Mouse (Mus musculus): ENCODE data around the gene Cbx8. TPM values are rescaled to one million over a fixed set of nuclear protein-coding genes. Genes with fewer than 3 reads are reported as not detected.
A peak's percentile ranks its signal among the peaks of the same experiment; 100 is the strongest.

Gene Cbx8
- polyA plus RNA-seq, 1 experiment from 2014 or later, result 6.8 TPM

- H3K27me3 ChIP-seq (ENCODE audit: control insufficient read depth, insufficient read depth, low read length), result peaks cover 100% of the 10 kb centered on the region
- peak overlapping the region; percentile 31 for H3K4me3 ChIP-seq (ENCODE audit: low read depth, low read length)
- no peak overlapping the region for H3K27ac ChIP-seq (ENCODE audit: low read depth, low read length)
- ATAC-seq (ENCODE audit: insufficient read depth, low FRiP score, low TSS enrichment) (no peak), DNase-seq (ENCODE audit: low spot score) (peak; percentile 78)
- no peaks in the 10 kb centered on the region for H3K9me3 ChIP-seq (ENCODE audit: control insufficient read depth, low read length)
- H3K4me1 ChIP-seq (ENCODE audit: control insufficient read depth, insufficient read depth, low read length), result peaks cover 23% of the 10 kb centered on the region
- H3K36me3 ChIP-seq (ENCODE audit: control insufficient read depth, insufficient read depth, low read length), result no peaks in the 10 kb centered on the region
- H3K4me2 ChIP-seq (ENCODE audit: low read depth), result peak overlapping the region; percentile 56
- WGBS, result 1% methylated on average over 39 of the region's 39 CpGs
- peak overlapping the region; percentile 29; the same call in 1 of the 2 replicates for H3K9ac ChIP-seq (ENCODE audit: low read length)
Observed at GRCm38 (mm10) chr11:119046601-119047245, 6.0 kb upstream of the Cbx8 start.

GRCm38 (mm10) chr11:119044551-119045337 lies 4.0 kb upstream of the Cbx8 start:
- Histone ChIP-seq H3K4me1 (ENCODE audit: control insufficient read depth, insufficient read depth, low read length) (peaks cover 34% of the 10 kb centered on the region), H3K27me3 (ENCODE audit: control insufficient read depth, insufficient read depth, low read length) (peaks cover 87% of the 10 kb centered on the region), H3K27ac (ENCODE audit: low read depth, low read length) (no peak overlapping the region), H3K9ac (ENCODE audit: low read length) (no peak overlapping the region), H3K4me3 (ENCODE audit: low read depth, low read length) (no peak overlapping the region), H3K9me3 (ENCODE audit: control insufficient read depth, low read length) (no peaks in the 10 kb centered on the region), H3K36me3 (ENCODE audit: control insufficient read depth, insufficient read depth, low read length) (no peaks in the 10 kb centered on the region), H3K4me2 (ENCODE audit: low read depth) (no peak overlapping the region)
- ATAC-seq (ENCODE audit: insufficient read depth, low FRiP score, low TSS enrichment) (no peak), DNase-seq (ENCODE audit: low spot score) (peak; percentile 66)
- WGBS, result 1% methylated on average over 41 of the region's 41 CpGs

- Histone ChIP-seq H3K4me2 (ENCODE audit: low read depth) (no peak overlapping the region), H3K4me1 (ENCODE audit: control insufficient read depth, insufficient read depth, low read length) (peaks cover 41% of the 10 kb centered on the region), H3K36me3 (ENCODE audit: control insufficient read depth, insufficient read depth, low read length) (no peaks in the 10 kb centered on the region), H3K9ac (ENCODE audit: low read length) (no peak overlapping the region), H3K4me3 (ENCODE audit: low read depth, low read length) (no peak overlapping the region), H3K27ac (ENCODE audit: low read depth, low read length) (no peak overlapping the region), H3K9me3 (ENCODE audit: control insufficient read depth, low read length) (no peaks in the 10 kb centered on the region), H3K27me3 (ENCODE audit: control insufficient read depth, insufficient read depth, low read length) (peaks cover 84% of the 10 kb centered on the region)
- under 1% methylated on average over 10 of the region's 10 CpGs for WGBS
- ATAC-seq (ENCODE audit: insufficient read depth, low FRiP score, low TSS enrichment), result no peak
- DNase-seq (ENCODE audit: low spot score), result peak; percentile 47
Observed at GRCm38 (mm10) chr11:119043761-119044550, 3.2 kb upstream of the Cbx8 start.

- H3K36me3 ChIP-seq (ENCODE audit: control insufficient read depth, insufficient read depth, low read length), result no peaks in the 10 kb centered on the region
- H3K4me2 ChIP-seq (ENCODE audit: low read depth), result no peak overlapping the region
- no peak overlapping the region for H3K27ac ChIP-seq (ENCODE audit: low read depth, low read length)
- peaks cover 84% of the 10 kb centered on the region for H3K27me3 ChIP-seq (ENCODE audit: control insufficient read depth, insufficient read depth, low read length)
- H3K4me3 ChIP-seq (ENCODE audit: low read depth, low read length), result no peak overlapping the region
- DNase-seq (ENCODE audit: low spot score), result no peak
- under 1% methylated on average over 4 of the region's 4 CpGs for WGBS
- ATAC-seq (ENCODE audit: insufficient read depth, low FRiP score, low TSS enrichment), result no peak
- no peak overlapping the region for H3K9ac ChIP-seq (ENCODE audit: low read length)
- H3K4me1 ChIP-seq (ENCODE audit: control insufficient read depth, insufficient read depth, low read length), result peaks cover 39% of the 10 kb centered on the region
- no peaks in the 10 kb centered on the region for H3K9me3 ChIP-seq (ENCODE audit: control insufficient read depth, low read length)
Observed at GRCm38 (mm10) chr11:119043273-119043540, 2.4 kb upstream of the Cbx8 start.

- H3K27ac ChIP-seq (ENCODE audit: low read depth, low read length), result no peak overlapping the region
- WGBS, result under 1% methylated on average over 52 of the region's 52 CpGs
- H3K36me3 ChIP-seq (ENCODE audit: control insufficient read depth, insufficient read depth, low read length), result no peaks in the 10 kb centered on the region
- peaks cover 39% of the 10 kb centered on the region for H3K4me1 ChIP-seq (ENCODE audit: control insufficient read depth, insufficient read depth, low read length)
- ATAC-seq (ENCODE audit: insufficient read depth, low FRiP score, low TSS enrichment) (no peak), DNase-seq (ENCODE audit: low spot score) (no peak)
- no peaks in the 10 kb centered on the region for H3K9me3 ChIP-seq (ENCODE audit: control insufficient read depth, low read length)
- no peak overlapping the region for H3K9ac ChIP-seq (ENCODE audit: low read length)
- H3K4me3 ChIP-seq (ENCODE audit: low read depth, low read length), result peak overlapping the region; percentile 68
- H3K4me2 ChIP-seq (ENCODE audit: low read depth), result no peak overlapping the region
- peaks cover 82% of the 10 kb centered on the region for H3K27me3 ChIP-seq (ENCODE audit: control insufficient read depth, insufficient read depth, low read length)
Observed at GRCm38 (mm10) chr11:119042466-119043272, 1.9 kb upstream of the Cbx8 start.

GRCm38 (mm10) chr11:119041750-119042465 lies 1.1 kb upstream of the Cbx8 start:
- peak overlapping the region; percentile 99 for H3K4me2 ChIP-seq (ENCODE audit: low read depth)
- no peaks in the 10 kb centered on the region for H3K36me3 ChIP-seq (ENCODE audit: control insufficient read depth, insufficient read depth, low read length)
- H3K9me3 ChIP-seq (ENCODE audit: control insufficient read depth, low read length), result no peaks in the 10 kb centered on the region
- DNase-seq (ENCODE audit: low spot score) (peak; percentile 50), ATAC-seq (ENCODE audit: insufficient read depth, low FRiP score, low TSS enrichment) (no peak)
- peak overlapping the region; percentile 68 for H3K4me3 ChIP-seq (ENCODE audit: low read depth, low read length)
- H3K4me1 ChIP-seq (ENCODE audit: control insufficient read depth, insufficient read depth, low read length), result peaks cover 41% of the 10 kb centered on the region
- WGBS, result 2% methylated on average over 29 of the region's 31 CpGs
- peak overlapping the region; percentile 68 for H3K9ac ChIP-seq (ENCODE audit: low read length)
- H3K27me3 ChIP-seq (ENCODE audit: control insufficient read depth, insufficient read depth, low read length), result peaks cover 77% of the 10 kb centered on the region
- peak overlapping the region; percentile 72; the same call in 1 of the 2 replicates for H3K27ac ChIP-seq (ENCODE audit: low read depth, low read length)

GRCm38 (mm10) chr11:119041325-119041716 lies 552 bp upstream of the Cbx8 start:
- peaks cover 77% of the 10 kb centered on the region for H3K27me3 ChIP-seq (ENCODE audit: control insufficient read depth, insufficient read depth, low read length)
- H3K27ac ChIP-seq (ENCODE audit: low read depth, low read length), result peak overlapping the region; percentile 72
- under 1% methylated on average over 29 of the region's 31 CpGs for WGBS
- peak overlapping the region; percentile 68 for H3K4me3 ChIP-seq (ENCODE audit: low read depth, low read length)
- ATAC-seq (ENCODE audit: insufficient read depth, low FRiP score, low TSS enrichment), result peak; percentile 57
- no peaks in the 10 kb centered on the region for H3K36me3 ChIP-seq (ENCODE audit: control insufficient read depth, insufficient read depth, low read length)
- peak overlapping the region; percentile 68 for H3K9ac ChIP-seq (ENCODE audit: low read length)
- H3K4me2 ChIP-seq (ENCODE audit: low read depth), result peak overlapping the region; percentile 99
- H3K9me3 ChIP-seq (ENCODE audit: control insufficient read depth, low read length), result no peaks in the 10 kb centered on the region
- peaks cover 38% of the 10 kb centered on the region for H3K4me1 ChIP-seq (ENCODE audit: control insufficient read depth, insufficient read depth, low read length)
- DNase-seq (ENCODE audit: low spot score), result peak; percentile 78
